Mouse (Mus musculus): Measurements from ENCODE around the gene Sipa1. TPM values are rescaled to one million over a fixed set of nuclear protein-coding genes. Genes with fewer than 3 reads are reported as not detected.

The Sipa1 gene
- total and polyA plus RNA-seq, 3 experiments = 10.3 to 88.4 (median 33.7) TPM

DNA sequence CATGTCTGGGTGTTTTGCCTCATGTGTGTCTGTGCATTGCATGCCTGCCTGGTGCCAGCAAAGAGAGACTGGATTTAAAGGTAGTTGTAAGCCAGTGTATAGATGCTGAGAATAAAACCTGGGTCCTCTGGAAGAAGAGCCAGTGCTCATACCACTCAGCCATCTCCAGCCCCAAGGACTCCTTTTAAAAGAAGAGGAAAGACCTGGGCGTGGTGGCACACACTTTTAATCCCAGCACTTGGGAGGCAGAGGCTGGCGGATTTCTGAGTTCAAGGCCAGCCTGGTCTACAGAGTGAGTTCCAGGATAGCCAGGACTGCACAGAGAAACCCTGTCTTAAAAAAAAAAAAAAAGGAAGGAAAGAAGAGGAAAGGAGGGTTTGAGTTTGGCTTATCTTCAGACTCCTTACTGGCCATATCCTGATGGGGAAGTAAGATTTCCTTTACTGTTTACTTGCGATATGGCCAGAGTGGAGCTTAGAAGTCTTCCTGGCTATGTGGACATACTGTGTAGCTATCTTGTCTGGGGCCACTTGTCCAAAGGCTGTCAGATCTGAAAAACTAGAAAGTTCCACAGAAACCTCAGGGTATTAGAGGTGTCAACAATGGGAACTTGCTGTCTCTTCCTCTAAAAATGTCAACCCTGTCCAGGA is 50.6 kb downstream of the Sipa1 start:
- Histone ChIP-seq H3K4me3 (ENCODE audit: low read depth, low read length) (no peak overlapping the region), H3K36me3 (replicated peaks) (peaks cover 15% of the 10 kb centered on the region), H3K27me3 (ENCODE audit: insufficient read depth, low read length) (no peaks in the 10 kb centered on the region), H3K9me3 (replicated peaks) (no peaks in the 10 kb centered on the region), H3K4me1 (ENCODE audit: insufficient read depth, low read depth, low read length) (peaks cover 63% of the 10 kb centered on the region)
- peak; percentile 40 for DNase-seq (ENCODE audit: low spot score)
- ATAC-seq (ENCODE audit: extremely low read depth, insufficient number of reproducible peaks, low FRiP score, poor library complexity, severe bottlenecking) = peak; percentile 57
- TF ChIP-seq GATA2 (IDR thresholded peaks at IDR 0.05; ENCODE audit: borderline replicate concordance, low read depth, low read length) (no peak), POLR2AphosphoS5 (IDR thresholded peaks at IDR 0.05; ENCODE audit: insufficient replicate concordance, low read depth, low read length) (no peak), TAL1 (conservative IDR thresholded peaks at IDR 0.05; ENCODE audit: low read depth, low read length) (peak; percentile 74)

DNA sequence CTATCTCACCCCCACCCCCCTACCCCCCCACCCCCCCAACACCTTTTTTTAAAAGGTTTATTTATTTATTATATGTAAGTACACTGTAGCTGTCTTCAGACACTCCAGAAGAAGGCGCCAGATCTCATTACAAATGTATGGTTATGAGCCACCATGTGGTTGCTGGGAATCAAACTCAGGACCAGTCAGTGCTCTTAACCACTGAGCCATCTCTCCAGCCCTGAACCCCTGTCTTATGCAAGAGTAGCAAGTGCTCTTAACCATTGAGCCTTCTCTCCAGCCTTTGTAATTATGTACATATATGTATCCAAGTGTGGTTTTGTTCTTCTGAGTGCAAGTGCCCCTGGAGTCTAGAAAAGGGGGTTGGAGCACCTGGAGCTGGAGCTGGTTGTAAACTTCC is 51.5 kb downstream of the Sipa1 start:
- Histone ChIP-seq H3K27me3 (ENCODE audit: insufficient read depth, low read length) (no peaks in the 10 kb centered on the region), H3K4me3 (ENCODE audit: low read depth, low read length) (no peak overlapping the region), H3K4me1 (ENCODE audit: insufficient read depth, low read depth, low read length) (peaks cover 65% of the 10 kb centered on the region), H3K9me3 (replicated peaks) (no peaks in the 10 kb centered on the region), H3K36me3 (replicated peaks) (peaks cover 25% of the 10 kb centered on the region)
- ATAC-seq (ENCODE audit: extremely low read depth, insufficient number of reproducible peaks, low FRiP score, poor library complexity, severe bottlenecking) (no peak), DNase-seq (ENCODE audit: low spot score) (no peak)
- TF ChIP-seq GATA1 (IDR thresholded peaks at IDR 0.05; ENCODE audit: borderline replicate concordance, low read length) (no peak), CTCF (IDR thresholded peaks at IDR 0.05; ENCODE audit: low read depth, low read length) (no peak), GATA2 (IDR thresholded peaks at IDR 0.05; ENCODE audit: borderline replicate concordance, low read depth, low read length) (no peak), POLR2AphosphoS5 (IDR thresholded peaks at IDR 0.05; ENCODE audit: insufficient replicate concordance, low read depth, low read length) (no peak), TAL1 (conservative IDR thresholded peaks at IDR 0.05; ENCODE audit: low read depth, low read length) (no peak)

DNA sequence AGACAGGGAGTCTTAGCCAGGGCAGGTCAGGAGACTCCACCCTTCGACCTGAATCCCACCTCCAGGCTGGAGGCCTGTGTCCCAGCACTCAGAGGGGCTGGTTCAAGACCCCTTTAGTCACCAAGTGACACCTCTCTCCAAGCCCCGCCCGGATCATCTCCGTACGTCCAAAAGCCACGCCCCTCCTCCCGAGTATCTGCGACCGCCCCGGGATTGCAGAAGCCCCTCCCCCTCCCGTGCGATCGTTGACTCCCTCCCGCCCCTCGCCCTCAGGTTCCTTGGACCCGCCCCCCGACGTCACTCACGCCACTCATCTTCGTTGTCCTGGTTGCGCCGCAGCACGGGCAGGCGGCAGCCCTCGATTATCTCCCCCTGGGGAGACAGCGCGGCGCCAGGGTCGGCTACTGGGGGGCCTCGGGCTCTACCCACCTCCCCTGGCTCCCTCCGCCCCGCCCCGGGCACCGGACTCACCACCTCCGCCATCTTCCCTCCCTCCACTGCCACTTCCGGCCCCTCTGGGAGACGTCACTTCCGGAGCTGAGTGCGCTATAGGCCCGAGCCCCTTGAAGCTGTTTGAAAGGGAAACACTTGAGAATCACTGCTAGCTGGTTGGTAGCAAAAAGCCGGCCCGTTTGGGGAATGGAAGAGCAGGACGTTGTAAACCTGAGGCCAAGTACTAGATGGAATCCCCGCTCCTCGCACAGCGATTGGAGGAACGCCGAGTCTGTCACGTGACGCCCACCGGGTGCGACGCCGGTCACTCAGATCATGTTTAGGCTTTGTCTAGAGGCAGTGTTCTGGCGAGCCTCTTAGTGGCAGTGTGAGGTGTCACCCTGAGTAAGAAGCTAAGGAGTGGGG is 53.7 kb downstream of the Sipa1 start, which contains the start of gene Kat5:
Gene Kat5, minus strand, starts transcription at position 691 of the 858 bp plus-strand sequence.
- H3K4me3 ChIP-seq (ENCODE audit: low read depth, low read length) = peak within 1 kb of the TSS; percentile 86
- H3K27me3 ChIP-seq (ENCODE audit: insufficient read depth, low read length) = no peaks in the 10 kb centered on the region
- peaks cover 46% of the 10 kb centered on the region for H3K36me3 ChIP-seq (replicated peaks)
- TF ChIP-seq POLR2AphosphoS5 (IDR thresholded peaks at IDR 0.05; ENCODE audit: insufficient replicate concordance, low read depth, low read length) (0 out of 2 replicates have a peak, but pooled peaks have one; percentile 37), GATA2 (IDR thresholded peaks at IDR 0.05; ENCODE audit: borderline replicate concordance, low read depth, low read length) (no peak), GATA1 (IDR thresholded peaks at IDR 0.05; ENCODE audit: borderline replicate concordance, low read length) (no peak)
- H3K9me3 ChIP-seq (replicated peaks) = no peaks in the 10 kb centered on the region
- DNase-seq (ENCODE audit: low spot score) (peak; percentile 82), ATAC-seq (ENCODE audit: extremely low read depth, insufficient number of reproducible peaks, low FRiP score, poor library complexity, severe bottlenecking) (peak; percentile 62)
- peaks cover 76% of the 10 kb centered on the region for H3K4me1 ChIP-seq (ENCODE audit: insufficient read depth, low read depth, low read length)

DNA sequence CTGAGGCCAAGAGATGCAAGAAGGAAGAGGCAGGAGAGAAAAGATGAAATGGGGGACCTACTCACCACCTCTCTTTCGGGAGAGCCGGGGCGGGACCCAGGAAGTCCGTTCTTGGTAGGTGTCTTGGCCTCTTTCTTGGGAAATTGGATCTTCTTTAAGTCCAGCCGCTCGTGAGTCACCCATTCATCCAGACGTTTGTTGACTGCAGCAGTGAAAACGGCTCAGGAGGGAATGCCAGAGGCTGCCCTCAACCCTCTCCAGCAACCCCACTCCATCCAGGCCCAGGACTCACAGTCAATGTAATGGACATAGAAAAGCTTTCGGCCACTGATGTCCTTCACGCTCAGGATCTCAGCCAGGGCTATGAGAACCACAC is 54.3 kb downstream of the Sipa1 start:
- no peak for DNase-seq (ENCODE audit: low spot score)
- TF ChIP-seq POLR2AphosphoS5 (IDR thresholded peaks at IDR 0.05; ENCODE audit: insufficient replicate concordance, low read depth, low read length) (no peak), CTCF (IDR thresholded peaks at IDR 0.05; ENCODE audit: low read depth, low read length) (no peak), GATA1 (IDR thresholded peaks at IDR 0.05; ENCODE audit: borderline replicate concordance, low read length) (no peak), GATA2 (IDR thresholded peaks at IDR 0.05; ENCODE audit: borderline replicate concordance, low read depth, low read length) (no peak)
- no peaks in the 10 kb centered on the region for H3K27me3 ChIP-seq (ENCODE audit: insufficient read depth, low read length)
- peaks cover 53% of the 10 kb centered on the region for H3K36me3 ChIP-seq (replicated peaks)
- H3K4me3 ChIP-seq (ENCODE audit: low read depth, low read length) = peak overlapping the region; percentile 86
- ATAC-seq (ENCODE audit: extremely low read depth, insufficient number of reproducible peaks, low FRiP score, poor library complexity, severe bottlenecking) = no peak
- peaks cover 80% of the 10 kb centered on the region for H3K4me1 ChIP-seq (ENCODE audit: insufficient read depth, low read depth, low read length)
- no peaks in the 10 kb centered on the region for H3K9me3 ChIP-seq (replicated peaks)

DNA sequence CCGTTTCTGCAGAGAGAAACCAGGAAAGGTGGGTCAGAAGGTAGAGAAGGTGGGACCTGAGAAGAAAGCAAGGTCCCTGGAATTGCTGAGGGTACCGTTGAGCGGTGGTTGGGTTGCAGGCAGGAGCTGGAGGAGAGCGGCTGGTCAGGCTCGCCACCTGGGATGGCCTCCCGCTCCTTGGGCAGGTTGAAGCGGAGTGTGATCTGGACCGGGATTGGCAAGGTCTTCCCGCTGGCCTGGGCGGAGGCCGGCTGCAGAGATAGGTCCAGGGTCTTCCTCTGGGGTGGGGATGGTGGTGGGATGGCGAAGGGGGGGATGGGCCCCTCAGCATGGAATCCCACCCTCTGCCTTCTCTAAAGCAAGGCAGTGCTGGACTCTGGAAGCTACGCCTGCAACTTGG is 54.8 kb downstream of the Sipa1 start:
- Histone ChIP-seq H3K27me3 (ENCODE audit: insufficient read depth, low read length) (no peaks in the 10 kb centered on the region), H3K9me3 (replicated peaks) (no peaks in the 10 kb centered on the region), H3K36me3 (replicated peaks) (peaks cover 57% of the 10 kb centered on the region), H3K4me1 (ENCODE audit: insufficient read depth, low read depth, low read length) (peaks cover 80% of the 10 kb centered on the region), H3K4me3 (ENCODE audit: low read depth, low read length) (peak overlapping the region; percentile 86; the same call in 1 of the 2 replicates)
- TF ChIP-seq POLR2AphosphoS5 (IDR thresholded peaks at IDR 0.05; ENCODE audit: insufficient replicate concordance, low read depth, low read length) (no peak), GATA2 (IDR thresholded peaks at IDR 0.05; ENCODE audit: borderline replicate concordance, low read depth, low read length) (no peak), TAL1 (conservative IDR thresholded peaks at IDR 0.05; ENCODE audit: low read depth, low read length) (no peak), GATA1 (IDR thresholded peaks at IDR 0.05; ENCODE audit: borderline replicate concordance, low read length) (no peak), CTCF (IDR thresholded peaks at IDR 0.05; ENCODE audit: low read depth, low read length) (no peak)
- no peak for ATAC-seq (ENCODE audit: extremely low read depth, insufficient number of reproducible peaks, low FRiP score, poor library complexity, severe bottlenecking)
- no peak for DNase-seq (ENCODE audit: low spot score)

DNA sequence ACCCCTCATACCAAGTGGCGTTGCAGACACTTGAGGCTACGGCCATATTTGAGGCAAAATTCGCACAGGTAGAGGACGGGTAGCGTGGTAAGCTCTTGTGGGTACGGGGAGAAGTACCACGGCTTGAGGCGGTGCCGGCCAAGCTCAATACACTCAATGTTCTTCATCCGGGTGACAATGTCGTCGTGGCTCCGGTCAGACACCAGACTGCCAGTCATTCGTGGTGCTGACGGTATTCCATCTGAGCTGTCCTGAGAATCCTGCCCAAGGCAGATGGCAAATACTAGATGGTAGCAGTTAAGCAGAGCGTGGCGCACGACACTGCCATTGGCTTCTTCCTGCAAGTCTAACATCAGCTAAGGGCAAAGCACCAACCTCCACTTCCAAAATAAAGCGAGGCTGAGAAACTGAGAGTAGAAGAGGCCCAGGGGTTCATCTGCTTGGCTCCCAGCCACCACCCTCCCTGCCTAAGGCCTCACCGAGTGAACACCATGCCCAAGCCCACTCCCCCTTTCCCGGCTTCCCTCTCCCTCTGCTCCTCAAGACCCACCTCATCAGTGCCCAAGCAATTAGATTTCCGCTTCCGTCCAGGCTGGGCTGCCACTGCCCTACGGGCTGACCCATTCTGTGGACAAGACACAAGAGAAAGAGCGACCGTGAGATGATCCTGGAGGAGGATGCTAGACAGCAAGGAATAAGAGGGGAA is 55.6 kb downstream of the Sipa1 start:
- no peak for DNase-seq (ENCODE audit: low spot score)
- ATAC-seq (ENCODE audit: extremely low read depth, insufficient number of reproducible peaks, low FRiP score, poor library complexity, severe bottlenecking) = no peak
- peaks cover 80% of the 10 kb centered on the region for H3K4me1 ChIP-seq (ENCODE audit: insufficient read depth, low read depth, low read length)
- no peaks in the 10 kb centered on the region for H3K9me3 ChIP-seq (replicated peaks)
- H3K36me3 ChIP-seq (replicated peaks) = peaks cover 66% of the 10 kb centered on the region
- no peak for TF ChIP-seq GATA2 (IDR thresholded peaks at IDR 0.05; ENCODE audit: borderline replicate concordance, low read depth, low read length)
- no peak for TF ChIP-seq TAL1 (conservative IDR thresholded peaks at IDR 0.05; ENCODE audit: low read depth, low read length)
- TF ChIP-seq GATA1 (IDR thresholded peaks at IDR 0.05; ENCODE audit: borderline replicate concordance, low read length) = no peak
- no peak for TF ChIP-seq POLR2AphosphoS5 (IDR thresholded peaks at IDR 0.05; ENCODE audit: insufficient replicate concordance, low read depth, low read length)
- no peak for TF ChIP-seq CTCF (IDR thresholded peaks at IDR 0.05; ENCODE audit: low read depth, low read length)
- H3K4me3 ChIP-seq (ENCODE audit: low read depth, low read length) = no peak overlapping the region
- H3K27me3 ChIP-seq (ENCODE audit: insufficient read depth, low read length) = no peaks in the 10 kb centered on the region
